Mouse (Mus musculus): ENCODE results near the gene Cfap54.

DNA sequence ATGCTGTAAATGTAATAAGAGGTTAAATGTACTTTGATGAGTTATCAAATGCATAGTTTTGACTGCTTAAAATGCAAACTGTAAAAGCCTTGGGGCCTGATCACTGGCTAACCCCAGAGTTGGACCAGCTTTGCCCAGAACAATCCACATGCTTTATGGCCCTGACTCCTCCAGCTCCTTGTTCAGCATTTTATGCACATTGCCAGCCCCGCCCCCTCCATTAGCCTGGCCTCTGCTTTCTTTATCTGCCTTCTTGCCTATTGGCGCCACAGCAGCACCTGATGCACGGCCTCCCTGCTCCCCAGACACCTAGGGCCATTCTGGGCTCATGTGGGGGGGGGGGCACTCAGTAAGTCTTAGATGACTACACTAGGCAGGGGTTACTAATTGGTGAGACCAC lies 17.8 kb downstream of the Cfap54 start:
- TF ChIP-seq GATA1 (IDR thresholded peaks at IDR 0.05; ENCODE audit: low read length) (no peak), TAL1 (IDR thresholded peaks at IDR 0.05; ENCODE audit: low read length) (no peak)

Measured in erythroblast, embryonic 14.5 days (primary cell).